Mouse (Mus musculus): Measurements from ENCODE around the gene Dph3. TPM values are rescaled to one million over a fixed set of nuclear protein-coding genes. Genes with fewer than 3 reads are reported as not detected.
"Not testable (repeated sequence)": the region's sequence is repeated elsewhere in the genome, so short reads cannot be mapped to it uniquely, and the experiment has no call there.

Dph3 gene
- polyA plus RNA-seq, 1 experiment from 2014 or later = 72.0 TPM

DNA sequence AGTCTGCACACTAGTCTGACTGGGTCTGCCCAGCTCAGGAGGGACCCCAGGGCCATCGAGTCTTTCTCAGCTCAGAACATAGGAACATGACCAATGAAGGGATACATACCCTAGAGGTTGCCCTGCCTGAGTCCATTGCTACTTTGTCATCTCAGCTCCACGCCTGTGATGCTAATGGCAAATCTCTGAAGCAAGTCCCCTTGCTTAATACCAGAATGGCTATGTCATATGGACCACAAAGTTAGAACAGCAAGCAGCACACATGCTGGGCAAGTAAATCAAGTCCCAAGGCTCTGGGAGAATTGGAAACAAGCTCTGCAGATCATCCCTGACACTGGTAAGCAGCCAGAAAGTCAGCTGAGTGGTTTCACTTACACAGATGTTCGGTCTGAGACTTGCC lies 13.4 kb upstream of the Dph3 start:
- H3K4me1 ChIP-seq = no peaks in the 10 kb centered on the region
- no peak overlapping the region for H3K27ac ChIP-seq
- H3K4me2 ChIP-seq (replicated peaks) = no peak overlapping the region
- 92% methylated on average over 3 of the region's 3 CpGs for WGBS
- H3K9me3 ChIP-seq (replicated peaks) = no peaks in the 10 kb centered on the region
- ATAC-seq (ENCODE audit: low FRiP score) = no peak
- no peak overlapping the region for H3K9ac ChIP-seq
- H3K36me3 ChIP-seq = peaks cover 74% of the 10 kb centered on the region
- no peaks in the 10 kb centered on the region for H3K27me3 ChIP-seq
- no peak overlapping the region for H3K4me3 ChIP-seq

GRCm38 (mm10) chr14:32097691-32098090 lies 12.2 kb upstream of the Dph3 start:
- H3K27ac ChIP-seq = no peak overlapping the region
- H3K4me1 ChIP-seq = no peaks in the 10 kb centered on the region
- no peaks in the 10 kb centered on the region for H3K27me3 ChIP-seq
- no peak overlapping the region for H3K4me3 ChIP-seq
- H3K36me3 ChIP-seq = peaks cover 78% of the 10 kb centered on the region
- no peak overlapping the region for H3K9ac ChIP-seq
- 93% methylated on average over 7 of the region's 7 CpGs for WGBS
- H3K9me3 ChIP-seq (replicated peaks) = no peaks in the 10 kb centered on the region
- H3K4me2 ChIP-seq (replicated peaks) = no peak overlapping the region
- no peak for ATAC-seq (ENCODE audit: low FRiP score)

DNA sequence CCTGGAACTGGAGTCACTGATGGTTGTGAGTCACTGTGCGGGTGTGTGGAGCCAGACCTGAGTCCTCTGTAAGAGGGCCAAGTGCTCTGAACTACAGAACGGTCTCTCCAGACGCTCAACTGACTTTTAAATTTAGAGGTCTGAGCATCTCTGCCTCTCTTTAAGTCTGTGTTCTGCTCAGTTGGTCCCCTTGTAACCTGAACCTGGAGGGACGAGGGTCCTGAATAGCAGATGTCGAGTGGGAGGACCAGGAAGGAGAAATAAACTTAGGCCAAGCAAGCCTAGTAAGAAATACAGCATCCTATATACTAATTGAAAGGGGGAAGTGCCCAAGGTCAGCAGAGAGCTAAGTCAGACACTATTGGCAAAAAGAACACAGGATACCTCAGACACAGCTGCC lies 11.2 kb upstream of the Dph3 start:
- Histone ChIP-seq H3K9me3 (replicated peaks) (no peaks in the 10 kb centered on the region), H3K4me2 (replicated peaks) (no peak overlapping the region), H3K27ac (no peak overlapping the region), H3K9ac (no peak overlapping the region), H3K27me3 (no peaks in the 10 kb centered on the region), H3K4me3 (no peak overlapping the region), H3K36me3 (peaks cover 76% of the 10 kb centered on the region), H3K4me1 (no peaks in the 10 kb centered on the region)
- no peak for ATAC-seq (ENCODE audit: low FRiP score)
- WGBS = 84% methylated on average over 5 of the region's 5 CpGs

GRCm38 (mm10) chr14:32095646-32096045 lies 10.1 kb upstream of the Dph3 start:
- H3K27me3 ChIP-seq = no peaks in the 10 kb centered on the region
- no peak overlapping the region for H3K4me3 ChIP-seq
- WGBS = 82% methylated on average over 5 of the region's 5 CpGs
- no peaks in the 10 kb centered on the region for H3K9me3 ChIP-seq (replicated peaks)
- H3K9ac ChIP-seq = no peak overlapping the region
- H3K4me2 ChIP-seq (replicated peaks) = no peak overlapping the region
- no peak for ATAC-seq (ENCODE audit: low FRiP score)
- H3K4me1 ChIP-seq = no peaks in the 10 kb centered on the region
- peaks cover 72% of the 10 kb centered on the region for H3K36me3 ChIP-seq
- no peak overlapping the region for H3K27ac ChIP-seq

- Histone ChIP-seq H3K4me2 (replicated peaks) (no peak overlapping the region), H3K9me3 (replicated peaks) (no peaks in the 10 kb centered on the region), H3K36me3 (peaks cover 51% of the 10 kb centered on the region), H3K4me3 (no peak overlapping the region), H3K27ac (no peak overlapping the region), H3K27me3 (no peaks in the 10 kb centered on the region), H3K4me1 (no peaks in the 10 kb centered on the region), H3K9ac (no peak overlapping the region)
- 89% methylated on average over 11 of the region's 11 CpGs for WGBS
- no peak for ATAC-seq (ENCODE audit: low FRiP score)
These were observed 8.1 kb upstream of the Dph3 start for GRCm38 (mm10) chr14:32093500-32094117.

DNA sequence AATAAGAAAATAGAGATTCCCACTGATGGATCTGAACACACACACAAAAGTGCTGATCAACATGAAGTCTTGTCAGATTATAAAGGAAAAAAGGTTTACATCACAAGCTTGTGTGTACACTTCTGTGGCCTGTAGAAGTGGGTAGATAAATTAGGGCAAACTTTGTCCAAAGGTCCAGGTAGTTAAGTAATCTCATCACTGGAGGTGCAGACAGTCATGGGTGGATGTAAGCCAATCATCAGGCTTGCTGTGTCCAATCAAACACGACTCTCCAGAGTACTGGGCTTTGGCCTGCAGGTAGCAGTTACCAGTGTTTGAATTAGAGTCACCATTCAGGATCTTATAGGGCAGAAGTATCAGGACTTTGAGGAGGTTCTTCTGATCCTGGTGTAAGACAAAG lies 7.5 kb upstream of the Dph3 start:
- no peaks in the 10 kb centered on the region for H3K4me1 ChIP-seq
- no peak overlapping the region for H3K9ac ChIP-seq
- no peaks in the 10 kb centered on the region for H3K9me3 ChIP-seq (replicated peaks)
- H3K27me3 ChIP-seq = no peaks in the 10 kb centered on the region
- H3K4me2 ChIP-seq (replicated peaks) = no peak overlapping the region
- no peak overlapping the region for H3K27ac ChIP-seq
- ATAC-seq (ENCODE audit: low FRiP score) = no peak
- H3K4me3 ChIP-seq = no peak overlapping the region
- WGBS = 62% methylated on average over 1 of the region's 1 CpGs
- peaks cover 46% of the 10 kb centered on the region for H3K36me3 ChIP-seq

GRCm38 (mm10) chr14:32091704-32092103 lies 6.2 kb upstream of the Dph3 start:
- Histone ChIP-seq H3K4me1 (peaks cover 4% of the 10 kb centered on the region; the same call in 1 of the 2 replicates), H3K9me3 (replicated peaks) (no peaks in the 10 kb centered on the region), H3K4me3 (no peak overlapping the region), H3K27me3 (no peaks in the 10 kb centered on the region), H3K4me2 (replicated peaks) (no peak overlapping the region), H3K27ac (no peak overlapping the region), H3K9ac (no peak overlapping the region), H3K36me3 (peaks cover 32% of the 10 kb centered on the region)
- 80% methylated on average over 4 of the region's 4 CpGs for WGBS
- ATAC-seq (ENCODE audit: low FRiP score) = no peak

GRCm38 (mm10) chr14:32091124-32091523 lies 5.6 kb upstream of the Dph3 start:
- H3K27ac ChIP-seq = no peak overlapping the region
- peaks cover 28% of the 10 kb centered on the region for H3K36me3 ChIP-seq
- H3K4me2 ChIP-seq (replicated peaks) = no peak overlapping the region
- H3K4me3 ChIP-seq = no peak overlapping the region
- ATAC-seq (ENCODE audit: low FRiP score) = no peak
- H3K9ac ChIP-seq = no peak overlapping the region
- peaks cover 8% of the 10 kb centered on the region for H3K4me1 ChIP-seq
- H3K27me3 ChIP-seq = no peaks in the 10 kb centered on the region
- H3K9me3 ChIP-seq (replicated peaks) = no peaks in the 10 kb centered on the region
- 67% methylated on average over 4 of the region's 4 CpGs for WGBS

GRCm38 (mm10) chr14:32087584-32088248 lies 2.2 kb upstream of the Dph3 start:
- 90% methylated on average over 7 of the region's 7 CpGs for WGBS

GRCm38 (mm10) chr14:32086226-32086625 lies 697 bp upstream of the Dph3 start:
- peak overlapping the region; percentile 52 for H3K4me3 ChIP-seq
- H3K9me3 ChIP-seq (replicated peaks) = no peaks in the 10 kb centered on the region
- peak overlapping the region; percentile 74 for H3K4me2 ChIP-seq (replicated peaks)
- H3K27ac ChIP-seq = no peak overlapping the region; the same call in 1 of the 2 replicates
- ATAC-seq (ENCODE audit: low FRiP score) = no peak
- H3K27me3 ChIP-seq = no peaks in the 10 kb centered on the region
- H3K4me1 ChIP-seq = peaks cover 14% of the 10 kb centered on the region
- H3K9ac ChIP-seq = peak overlapping the region; percentile 79
- peaks cover 18% of the 10 kb centered on the region for H3K36me3 ChIP-seq
- 26% methylated on average over 8 of the region's 8 CpGs for WGBS

More at GRCm38 (mm10) chr14:32087584-32088248, 2.2 kb upstream of the Dph3 start:
- Histone ChIP-seq H3K4me1 (peaks cover 14% of the 10 kb centered on the region), H3K36me3 (peaks cover 11% of the 10 kb centered on the region)
- not testable (repeated sequence) for H3K27me3 ChIP-seq; H3K27ac ChIP-seq; H3K9ac ChIP-seq; H3K4me3 ChIP-seq; H3K9me3 ChIP-seq (replicated peaks); ATAC-seq (ENCODE audit: low FRiP score); H3K4me2 ChIP-seq (replicated peaks)

GRCm38 (mm10) chr14:32084761-32085485 lies 606 bp downstream of the Dph3 start, which contains the start of gene Oxnad1:
TSS of gene Oxnad1 (plus strand) at chr14:32085374.
- H3K36me3 ChIP-seq = peaks cover 24% of the 10 kb centered on the region
- peak within 1 kb of the TSS; percentile 52 for H3K4me3 ChIP-seq
- no peaks in the 10 kb centered on the region for H3K9me3 ChIP-seq (replicated peaks)
- peak; percentile 98 for ATAC-seq (ENCODE audit: low FRiP score)
- H3K27ac ChIP-seq = peak within 1 kb of the TSS; percentile 77
- peak within 1 kb of the TSS; percentile 79 for H3K9ac ChIP-seq
- H3K4me1 ChIP-seq = peaks cover 14% of the 10 kb centered on the region
- WGBS = 4% methylated on average over 22 of the region's 22 CpGs
- H3K27me3 ChIP-seq = no peaks in the 10 kb centered on the region
- H3K4me2 ChIP-seq (replicated peaks) = peak within 1 kb of the TSS; percentile 74

DNA sequence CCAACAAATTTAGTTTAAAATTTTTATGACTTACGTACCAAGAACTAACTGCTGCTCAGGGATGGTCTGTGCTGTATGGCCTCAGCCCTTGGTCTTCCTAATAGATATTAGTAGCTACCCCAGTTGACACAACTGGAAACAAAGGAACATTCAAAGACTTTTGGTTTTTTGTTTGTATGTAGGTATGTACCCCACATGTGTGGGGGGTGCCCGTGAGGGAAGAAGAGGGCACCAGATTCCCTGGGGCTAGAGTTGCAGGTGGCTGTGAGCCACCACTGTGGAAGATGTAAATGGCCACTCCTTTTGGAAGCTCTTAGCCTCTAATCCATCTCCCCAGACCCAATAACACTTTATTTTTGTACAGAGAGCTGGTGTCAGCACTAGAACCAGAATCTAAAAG lies 2.1 kb downstream of the Dph3 start:
- H3K4me1 ChIP-seq = peaks cover 14% of the 10 kb centered on the region
- no peak overlapping the region for H3K27ac ChIP-seq
- H3K4me3 ChIP-seq = no peak overlapping the region
- H3K9me3 ChIP-seq (replicated peaks) = no peaks in the 10 kb centered on the region
- H3K27me3 ChIP-seq = no peaks in the 10 kb centered on the region
- H3K4me2 ChIP-seq (replicated peaks) = no peak overlapping the region
- no peak for ATAC-seq (ENCODE audit: low FRiP score)
- 97% methylated on average over 2 of the region's 2 CpGs for WGBS
- no peak overlapping the region for H3K9ac ChIP-seq
- peaks cover 24% of the 10 kb centered on the region for H3K36me3 ChIP-seq

All from hindbrain, embryonic 12.5 days (tissue).